Mouse (Mus musculus) spleen, adult 2 months (tissue): ENCODE results near the gene Gm28360. TPM values are rescaled to one million over a fixed set of nuclear protein-coding genes. Genes with fewer than 3 reads are reported as not detected.
"Not testable (repeated sequence)": the region's sequence is repeated elsewhere in the genome, so short reads cannot be mapped to it uniquely, and the experiment has no call there.

Experiments
- DNase-seq, 2 experiments: peaks; one replicate each; pipeline versions ENCODE4 v3.0.0 to v3.0.0-alpha.2; 2012 to 2021; ENCODE audit warnings: low spot score in 2 of 2, low read depth in 1 of 2
- H3K27ac ChIP-seq: fragments of 200-500 bp; 2 replicates; pipeline ENCODE4 v1.5.1; 2012; ENCODE audit warnings: low read length, inconsistent platforms; ENCODE audit not compliant: insufficient read depth
- H3K27me3 ChIP-seq: fragments of 200-500 bp; 2 replicates; pipeline ENCODE4 v1.6.1; 2012; ENCODE audit warnings: mild to moderate bottlenecking, moderate library complexity, low read length, inconsistent platforms; ENCODE audit not compliant: control insufficient read depth, insufficient read depth
- H3K36me3 ChIP-seq: fragments of 200-500 bp; 2 replicates; pipeline ENCODE4 v1.6.1; 2012; ENCODE audit warnings: mild to moderate bottlenecking, low read length, inconsistent platforms; ENCODE audit not compliant: control insufficient read depth, insufficient read depth
- H3K4me1 ChIP-seq: fragments of 200-500 bp; 2 replicates; pipeline ENCODE4 v1.6.1; 2011; ENCODE audit warnings: inconsistent platforms; ENCODE audit not compliant: control insufficient read depth, insufficient read depth, insufficient read length
- H3K4me3 ChIP-seq: fragments of 200-500 bp; 2 replicates; pipeline ENCODE4 v1.5.1; 2011; ENCODE audit warnings: mild to moderate bottlenecking, inconsistent platforms; ENCODE audit not compliant: insufficient read depth, insufficient read length; ENCODE audit errors: extremely low read depth
- WGBS: fragments of 180-500 bp; shearing (Covaris S2); methylation state at CpG from one replicate; pipeline ENCODE4 v1.1.7; 2018; 5-methylcytosine and 5-hydroxymethylcytosine counted together
- polyA plus RNA-seq: library from polyadenylated mRNA; depleted of rRNA; stranded (reverse); fragments of >200 nt; gene quantifications from 2 replicates; pipeline ENCODE4 v1.2.3, GENCODE M21; 2012; rRNA removed

The Gm28360 gene
- not detected in 2 replicates for polyA plus RNA-seq

- not testable (repeated sequence) for DNase-seq, H3K27ac ChIP-seq, H3K27me3 ChIP-seq, H3K4me1 ChIP-seq, H3K4me3 ChIP-seq, H3K36me3 ChIP-seq
- WGBS = 56% methylated on average over 5 of the region's 5 CpGs
These were observed at the start of gene Gm28360 for GRCm38 (mm10) chr1:117829781-117830180. Gene Gm28360, plus strand, starts transcription at chr1:117830081.

GRCm38 (mm10) chr1:117780833-117781232, 49.0 kb upstream of the Gm28360 start, which contains the start of gene B020011L13Rik:
Gene B020011L13Rik, plus strand, starts transcription at chr1:117781133.
- H3K4me1 ChIP-seq, DNase-seq: not testable (repeated sequence)
- WGBS = 52% methylated on average over 3 of the region's 3 CpGs

GRCm38 (mm10) chr1:117816271-117816670, 13.6 kb upstream of the Gm28360 start:
- DNase-seq, H3K27ac ChIP-seq, H3K4me3 ChIP-seq, H3K27me3 ChIP-seq, H3K36me3 ChIP-seq, H3K4me1 ChIP-seq: not testable (repeated sequence)

More at GRCm38 (mm10) chr1:117780833-117781232, 49.0 kb upstream of the Gm28360 start, which contains the start of gene B020011L13Rik:
- H3K27me3 ChIP-seq, H3K27ac ChIP-seq, H3K4me3 ChIP-seq, H3K36me3 ChIP-seq: not testable (repeated sequence)

GRCm38 (mm10) chr1:117851718-117852117, 21.8 kb downstream of the Gm28360 start:
- not testable (repeated sequence) for H3K36me3 ChIP-seq, DNase-seq, H3K27me3 ChIP-seq, H3K4me3 ChIP-seq, H3K4me1 ChIP-seq, H3K27ac ChIP-seq
- 81% methylated on average over 3 of the region's 3 CpGs for WGBS

Other genes with a start within 250 kb of the Gm28360 start
- gene Gm28363, start 132.9 kb upstream of the Gm28360 start, polyA plus RNA-seq = not detected in 2 replicates
- not detected in 2 replicates for gene B020011L13Rik, start 48.9 kb upstream of the Gm28360 start, polyA plus RNA-seq
- gene Gm28168, start 97.9 kb downstream of the Gm28360 start, polyA plus RNA-seq = not detected in 2 replicates
- not detected in 2 replicates for gene Gm7145, start 135.9 kb downstream of the Gm28360 start, polyA plus RNA-seq